8 mouse cellular contexts compared by ENCODE assay signal in the genomic region with DNA sequence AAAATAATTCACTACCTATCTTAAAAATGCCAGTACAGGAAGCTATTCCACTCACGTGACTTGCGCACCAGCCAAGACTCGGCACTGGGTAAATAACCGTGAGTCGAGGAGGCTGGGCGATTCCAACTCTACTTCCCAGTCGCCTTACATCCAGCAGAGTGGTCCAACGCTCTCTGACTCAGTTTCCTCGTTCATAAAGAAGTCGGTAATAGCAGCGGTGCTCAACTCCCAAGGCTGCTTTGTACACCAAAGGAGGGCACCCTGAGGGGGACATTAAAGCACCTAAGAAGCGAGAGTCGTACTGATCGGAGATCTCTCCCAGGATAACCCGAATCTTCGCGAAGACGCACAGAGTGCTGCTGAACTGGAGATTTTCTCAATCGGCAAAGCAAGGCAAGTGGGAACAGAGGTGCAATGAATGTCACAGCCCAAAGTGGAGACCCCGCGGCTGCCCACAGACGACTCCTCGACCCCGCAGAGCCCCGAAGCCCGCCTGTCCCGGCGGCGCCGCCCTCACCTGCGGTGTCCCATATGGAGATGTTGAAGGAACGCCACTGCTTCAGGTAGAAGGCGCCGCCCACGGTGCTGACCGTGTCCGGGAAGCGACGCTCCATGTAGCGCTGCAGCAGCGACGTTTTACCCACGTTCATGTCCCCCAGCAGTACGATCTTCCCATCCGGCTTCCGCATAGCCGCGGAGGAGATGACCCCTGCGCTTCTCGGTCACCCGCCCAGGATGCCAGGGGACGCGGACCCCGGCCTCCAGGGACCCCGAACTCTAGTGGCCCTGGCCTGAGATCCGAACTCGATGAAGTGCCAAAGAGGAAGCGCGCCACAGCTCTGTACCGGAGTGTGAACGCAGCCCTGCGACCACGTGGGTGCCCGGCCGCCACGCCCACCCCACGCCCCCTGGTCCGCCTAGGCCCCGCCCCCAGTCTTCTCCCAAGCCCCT. TPM values are rescaled to one million over a fixed set of nuclear protein-coding genes. Genes with fewer than 3 reads are reported as not detected.
DNase-seq lines count a peak whose midpoint lies in the region; ATAC-seq and TF ChIP-seq lines count a peak whose summit lies in the region.

Gene Rab20, minus strand, starts transcription at position 900 of the 951 bp plus-strand sequence.

- no peaks in the 10 kb centered on the region for H3K9me3 ChIP-seq in hindbrain, embryonic 14.5 days (ENCODE audit: control insufficient read depth, low read length)
- H3K9me3 ChIP-seq in limb, embryonic 15.5 days: no peaks in the 10 kb centered on the region
- H3K9me3 ChIP-seq in midbrain, embryonic 15.5 days: no peaks in the 10 kb centered on the region

- peaks cover 82% of the 10 kb centered on the region for H3K27me3 ChIP-seq in hindbrain, embryonic 14.5 days (ENCODE audit: control insufficient read depth, insufficient read depth, low read length)
- H3K27me3 ChIP-seq in limb, embryonic 15.5 days: peaks cover 80% of the 10 kb centered on the region
- peaks cover 64% of the 10 kb centered on the region for H3K27me3 ChIP-seq in midbrain, embryonic 15.5 days (replicated peaks)

- H3K4me2 ChIP-seq in hindbrain, embryonic 14.5 days (replicated peaks): peak within 1 kb of the TSS; percentile 87
- peak within 1 kb of the TSS; percentile 100 for H3K4me2 ChIP-seq in limb, embryonic 15.5 days
- peak within 1 kb of the TSS; percentile 98 for H3K4me2 ChIP-seq in midbrain, embryonic 15.5 days

- H3K36me3 ChIP-seq in hindbrain, embryonic 14.5 days (replicated peaks; ENCODE audit: control insufficient read depth, insufficient read depth): no peaks in the 10 kb centered on the region
- no peaks in the 10 kb centered on the region for H3K36me3 ChIP-seq in limb, embryonic 15.5 days
- H3K36me3 ChIP-seq in midbrain, embryonic 15.5 days (replicated peaks): no peaks in the 10 kb centered on the region

- under 1% methylated on average over 69 of the region's 69 CpGs for WGBS in hindbrain, embryonic 14.5 days
- WGBS in limb, embryonic 15.5 days: under 1% methylated on average over 69 of the region's 69 CpGs
- under 1% methylated on average over 68 of the region's 69 CpGs for WGBS in midbrain, embryonic 15.5 days

- H3K27ac ChIP-seq in layer of hippocampus, adult 2 months: no peak within 1 kb of the TSS
- no peak within 1 kb of the TSS for H3K27ac ChIP-seq in hindbrain, embryonic 14.5 days
- no peak within 1 kb of the TSS for H3K27ac ChIP-seq in limb, embryonic 15.5 days
- H3K27ac ChIP-seq in midbrain, embryonic 15.5 days: no peak within 1 kb of the TSS

- DNase-seq in layer of hippocampus, adult 2 months (ENCODE audit: low spot score in 2 of 2): no peak
- no peak for DNase-seq in layer of hippocampus, adult 8-10 months (ENCODE audit: low spot score in 2 of 2)
- DNase-seq in adrenal gland, postnatal 14 days: peak; percentile 87
- DNase-seq in gastrocnemius, adult 8-10 months (ENCODE audit: low spot score in 2 of 2): peak; percentile 37 to 47
- DNase-seq in hindbrain, embryonic 14.5 days (ENCODE audit: low spot score): peak; percentile 50
- DNase-seq in testis, postnatal 10 days (ENCODE audit: low spot score): peak; percentile 95

- H3K4me3 ChIP-seq in layer of hippocampus, adult 2 months: peak within 1 kb of the TSS; percentile 58
- H3K4me3 ChIP-seq in hindbrain, embryonic 14.5 days (replicated peaks; ENCODE audit: low read length): peak within 1 kb of the TSS; percentile 42
- peak within 1 kb of the TSS; percentile 57 for H3K4me3 ChIP-seq in limb, embryonic 15.5 days
- peak within 1 kb of the TSS; percentile 47 for H3K4me3 ChIP-seq in midbrain, embryonic 15.5 days

- no peak for TF ChIP-seq CTCF in layer of hippocampus, adult 2 months (conservative IDR thresholded peaks at IDR 0.05)

- peak; percentile 70; the same call in 1 of the 2 replicates for ATAC-seq in hindbrain, embryonic 14.5 days (ENCODE audit: low FRiP score)
- peak; percentile 70 for ATAC-seq in limb, embryonic 15.5 days (ENCODE audit: insufficient number of reproducible peaks, low FRiP score, low TSS enrichment, low read depth)
- ATAC-seq in midbrain, embryonic 15.5 days (replicated peaks): peak; percentile 73

- peak within 1 kb of the TSS; percentile 28; the same call in 1 of the 2 replicates for H3K9ac ChIP-seq in hindbrain, embryonic 14.5 days
- H3K9ac ChIP-seq in limb, embryonic 15.5 days: 0 out of 2 replicates have a peak within 1 kb of the TSS, but pooled peaks have one; percentile 37
- peak within 1 kb of the TSS; percentile 32 for H3K9ac ChIP-seq in midbrain, embryonic 15.5 days

- H3K4me1 ChIP-seq in hindbrain, embryonic 14.5 days (replicated peaks; ENCODE audit: control insufficient read depth, insufficient read depth, low read length): peaks cover 12% of the 10 kb centered on the region; the same call in 1 of the 2 replicates
- H3K4me1 ChIP-seq in limb, embryonic 15.5 days: peaks cover 32% of the 10 kb centered on the region
- H3K4me1 ChIP-seq in midbrain, embryonic 15.5 days: peaks cover 19% of the 10 kb centered on the region

RNA-seq across cellular contexts. Expression of gene Rab20, which starts in this region (rescaled TPM):
- not detected for total RNA-seq in layer of hippocampus, adult 2 months (2021)
- 1 to 10 TPM in 1 of 4 experiments, under 1 TPM in 2, not detected in 1; 0.31 to 2.8 (median 0.90) TPM for total RNA-seq in layer of hippocampus, adult 8-10 months (2022)
- 6.3 and 6.9 TPM in 2 replicates for total RNA-seq in adrenal gland, postnatal 14 days (2021)
- 1 to 10 TPM; 3.8 to 5.2 (median 4.3) TPM for total RNA-seq in gastrocnemius, adult 8-10 months (2022)
- polyA plus RNA-seq in hindbrain, embryonic 14.5 days (2014; fragmentation: Nextera tagmentation; extraction: Ambion mirVana): 1.4 TPM in 2 replicates
- polyA plus RNA-seq in limb, embryonic 15.5 days (2015; fragmentation: Nextera tagmentation; extraction: Ambion mirVana): 1.8 and 2.0 TPM in 2 replicates
- 0.71 and 1.3 TPM in 2 replicates for polyA plus RNA-seq in midbrain, embryonic 15.5 days (2015; fragmentation: Nextera tagmentation; extraction: Ambion mirVana)

Comparison
In these comparisons a context has a peak if more than half of its experiments do, and no peak if none do; other contexts are left out.
1. DNase-seq: peak in adrenal gland, postnatal 14 days (single experiment), gastrocnemius, adult 8-10 months (2 of 2), hindbrain, embryonic 14.5 days (single experiment) and testis, postnatal 10 days (single experiment); none in layer of hippocampus, adult 2 months (0 of 2) and layer of hippocampus, adult 8-10 months (0 of 2).
2. Peak in every context shown above with its lines, with median percentiles within 50 percentile points of each other: H3K4me3 ChIP-seq, ATAC-seq, H3K4me2 ChIP-seq and H3K9ac ChIP-seq.